Mouse (Mus musculus) heart, adult 18-20 months (tissue): ENCODE results near the gene Tuba1b. TPM values are rescaled to one million over a fixed set of nuclear protein-coding genes. Genes with fewer than 3 reads are reported as not detected.
A peak's percentile ranks its signal among the peaks of the same experiment; 100 is the strongest.
"Not testable (repeated sequence)": the region's sequence is repeated elsewhere in the genome, so short reads cannot be mapped to it uniquely, and the experiment has no call there.

Experiments used
- DNase-seq, 2 experiments: peaks; one replicate each; pipeline ENCODE4 v3.0.0; 2021 to 2022; ENCODE audit warnings: mixed read lengths in 1 of 2
- total RNA-seq, 2 experiments: library from RNA; stranded (reverse); gene quantifications; 2 replicates each; pipeline ENCODE4 v1.2.3; 2021

Tuba1b gene
- total RNA-seq, 2 experiments from 2014 or later, result 138 to 153 TPM

DNA sequence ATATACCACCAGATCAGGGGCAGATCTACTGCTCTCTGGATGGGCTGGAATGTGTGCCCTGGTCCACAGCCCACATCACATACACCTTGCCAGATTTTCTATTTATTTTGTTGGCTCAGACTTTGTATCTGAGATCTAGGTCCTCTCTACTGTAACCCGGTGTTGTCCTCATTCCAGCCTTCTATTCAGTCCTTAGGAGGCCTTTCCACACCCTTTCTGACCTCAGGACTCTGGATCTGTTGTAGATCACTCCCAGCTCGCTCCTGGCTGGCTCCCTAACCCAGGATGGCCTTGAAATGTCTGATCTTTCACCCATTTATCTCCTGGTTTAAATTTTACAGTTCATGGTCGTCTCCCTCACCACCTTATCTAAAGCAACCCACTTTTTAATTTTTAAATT lies 9.7 kb downstream of the Tuba1b start:
- no peak for DNase-seq

DNA sequence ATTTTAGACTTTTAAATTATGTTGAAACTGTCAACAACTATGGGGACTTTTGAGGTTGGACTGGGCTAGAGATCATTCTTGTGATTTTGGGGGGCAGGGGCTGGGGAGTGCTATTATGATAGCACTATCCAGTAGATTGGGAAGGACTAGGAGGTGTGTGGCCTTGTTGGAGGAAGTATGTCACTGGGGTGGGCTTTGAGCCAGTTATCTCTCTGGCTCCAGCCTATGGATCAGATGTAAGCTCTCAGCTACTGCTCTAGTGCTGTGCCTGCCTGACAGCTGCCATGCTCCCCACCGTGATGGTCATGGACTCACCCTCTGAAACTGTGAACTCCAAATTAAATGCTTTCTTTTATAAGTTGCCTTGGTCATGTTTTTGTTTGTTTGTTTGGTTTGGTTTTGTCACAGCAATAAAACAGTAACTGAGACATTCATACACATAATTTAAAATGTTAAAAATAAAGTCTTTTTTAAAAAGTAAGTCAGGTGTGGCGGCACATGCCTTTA lies 11.3 kb downstream of the Tuba1b start:
- no peak for DNase-seq

DNA sequence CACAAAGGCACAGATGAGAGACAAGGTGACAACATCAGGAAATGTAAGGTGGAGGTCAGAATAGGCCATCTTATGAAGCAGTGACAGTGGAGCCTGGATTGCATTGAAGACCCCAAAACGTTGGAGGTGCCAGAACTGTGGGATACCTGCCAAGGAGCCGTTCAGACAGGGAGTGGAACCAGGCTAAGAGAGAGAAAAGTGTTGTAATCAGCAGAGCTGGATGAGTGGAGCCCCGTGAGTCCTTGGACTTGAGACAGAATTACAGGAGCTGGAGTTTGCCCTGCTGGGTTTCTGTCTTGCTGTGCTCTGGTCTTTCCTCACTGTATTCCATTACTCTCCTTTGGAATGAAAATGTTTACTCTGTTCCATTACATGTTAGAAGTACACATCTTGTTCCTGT lies 11.8 kb downstream of the Tuba1b start:
- DNase-seq, result no peak

DNA sequence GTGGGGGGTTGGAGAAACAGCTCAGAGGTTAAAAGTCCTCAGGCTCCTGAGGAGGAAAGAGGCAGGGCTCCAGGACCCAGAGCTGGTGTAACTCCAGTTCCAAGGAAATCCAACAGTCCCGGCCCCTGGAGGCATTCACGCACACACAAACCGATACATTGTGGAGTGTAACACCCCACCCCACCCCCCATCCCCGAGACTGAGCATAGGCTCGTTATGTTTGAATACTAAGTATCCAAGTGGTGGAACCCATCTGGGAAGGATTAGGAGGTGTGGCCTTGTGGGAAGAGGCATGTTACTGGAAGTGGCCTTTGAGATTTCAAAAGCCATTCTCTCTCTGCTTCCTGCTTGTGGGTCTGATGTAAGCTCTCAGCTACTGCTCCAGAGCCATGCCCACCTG lies 12.9 kb downstream of the Tuba1b start:
- DNase-seq, result no peak

DNA sequence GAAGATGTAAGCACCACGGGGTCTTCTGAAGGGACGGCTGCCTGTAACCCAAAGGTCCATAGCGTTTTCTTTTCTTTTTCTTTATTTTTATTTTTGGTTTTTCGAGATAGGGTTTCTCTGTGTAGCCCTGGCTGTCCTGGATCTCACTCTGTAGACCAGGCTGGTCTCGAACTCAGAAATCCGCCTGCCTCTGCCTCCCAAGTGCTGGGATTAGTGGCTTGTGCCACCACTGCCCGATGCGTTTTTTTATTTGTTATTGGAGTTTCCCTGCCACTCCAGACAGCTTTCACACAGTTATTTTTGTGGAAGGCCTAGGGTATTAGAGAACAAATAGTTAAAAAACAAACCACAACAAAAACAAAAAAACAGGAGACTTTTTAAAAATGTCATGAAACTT lies 15.9 kb downstream of the Tuba1b start:
- not testable (repeated sequence) for DNase-seq

DNA sequence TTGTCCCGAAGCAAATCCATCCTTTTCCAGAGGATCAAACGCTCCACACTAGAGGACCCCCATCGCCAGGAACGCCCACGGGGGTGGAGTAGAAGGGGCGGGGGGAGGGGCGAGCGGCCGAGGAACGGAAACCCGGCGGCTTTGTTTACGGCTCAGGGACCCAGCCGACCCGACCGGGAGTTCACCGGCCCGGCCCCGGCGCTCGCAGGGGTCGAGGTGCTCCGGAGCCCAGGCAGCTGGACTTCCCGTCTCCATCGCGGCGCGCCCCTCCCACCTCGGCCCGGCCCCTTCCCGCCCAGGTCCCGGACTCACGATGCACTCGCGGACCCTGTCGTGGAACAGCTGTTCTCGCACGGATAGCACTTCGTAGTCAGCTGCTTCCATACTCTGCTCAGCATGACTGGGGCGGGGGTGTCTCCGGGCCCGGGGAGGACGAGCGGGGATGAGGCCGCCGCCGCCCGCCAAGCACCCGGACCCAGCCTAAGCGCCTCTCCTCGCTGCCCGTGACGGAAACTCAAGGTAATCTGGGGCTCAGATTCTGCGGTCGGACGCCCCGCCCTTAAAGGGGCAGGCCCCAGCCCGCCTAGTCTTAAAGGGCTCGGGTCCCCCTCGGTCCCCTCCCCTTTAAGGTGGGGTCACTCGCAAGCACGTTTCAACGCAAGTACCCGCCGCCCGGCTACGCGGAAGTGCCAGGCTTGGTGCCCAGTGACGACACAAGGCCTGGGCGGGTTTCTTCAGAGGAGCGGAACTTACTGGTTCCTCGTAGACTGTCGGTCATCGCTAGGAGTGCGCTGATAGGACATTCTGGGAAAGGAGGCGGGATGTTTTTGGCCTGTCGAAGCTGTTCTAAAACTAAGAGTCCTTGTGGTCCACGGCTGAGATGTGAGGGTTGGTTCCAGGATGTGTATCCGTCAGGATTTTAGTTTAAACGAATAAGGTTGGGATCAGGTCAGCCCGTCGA lies 16.5 kb downstream of the Tuba1b start, which contains the start of gene Lmbr1l:
Lmbr1l (minus strand) TSS at position 694 of the 961 bp plus-strand sequence.
- DNase-seq, result peak; percentile 99 to 100

DNA sequence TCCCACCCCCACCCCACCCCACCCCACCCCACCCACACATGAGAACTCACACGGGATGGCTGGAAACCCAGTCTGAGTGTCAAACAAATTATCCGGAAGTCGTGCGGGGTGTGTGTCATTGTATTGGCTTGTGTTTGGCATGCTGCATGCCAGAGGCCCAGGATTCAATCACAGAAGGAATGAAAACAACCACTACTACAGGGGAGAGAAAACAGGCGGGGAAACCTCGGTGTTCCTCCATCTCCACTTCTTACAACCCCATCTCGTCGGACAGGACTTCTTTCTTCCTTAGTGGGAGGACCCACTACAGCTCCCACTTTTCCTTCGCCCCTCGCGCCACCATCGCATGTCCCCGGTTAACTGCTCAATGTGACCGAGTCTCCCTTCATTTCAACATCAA lies 17.3 kb downstream of the Tuba1b start:
- peak in 1 of 2 experiments; percentile 39 for DNase-seq

DNA sequence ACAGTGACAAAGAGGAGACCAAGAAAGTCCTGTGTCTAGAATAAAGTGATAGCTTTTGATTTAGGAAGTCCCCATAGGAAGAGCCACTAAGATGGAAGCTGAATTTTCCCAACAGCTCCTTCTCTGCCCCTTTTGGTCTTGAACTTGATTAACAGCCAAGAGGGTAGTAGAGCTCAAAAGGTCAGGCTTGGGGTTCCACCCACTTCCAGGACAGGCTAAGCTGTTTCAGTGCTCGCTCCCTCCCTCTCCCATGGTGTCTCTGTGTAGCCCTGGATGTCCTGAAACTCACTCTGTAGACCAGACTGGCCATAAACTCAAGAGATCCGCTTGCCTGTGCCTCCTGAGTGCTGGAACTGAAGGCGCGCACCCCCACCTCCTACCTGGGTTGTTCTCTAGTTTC lies 18.3 kb downstream of the Tuba1b start:
- no peak for DNase-seq

DNA sequence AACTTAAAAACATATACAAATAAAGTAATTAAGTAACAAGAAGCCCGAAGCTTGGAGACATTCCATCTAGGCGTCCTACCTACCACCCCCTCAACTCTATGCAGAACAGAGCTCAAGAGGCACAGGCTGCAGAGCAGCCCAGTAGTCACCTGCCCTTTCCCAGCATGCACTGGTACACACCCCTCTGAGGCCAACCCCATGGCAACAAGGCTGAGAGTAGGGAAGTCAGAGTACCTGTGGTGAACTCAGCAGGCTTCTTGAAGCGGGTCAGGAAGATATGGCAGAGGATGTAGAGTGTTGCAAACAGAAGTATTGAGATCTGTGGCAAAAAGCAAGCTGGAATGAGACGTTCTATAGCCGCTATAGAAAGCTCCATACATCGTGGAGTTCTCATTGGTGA lies 19.5 kb downstream of the Tuba1b start:
- no peak for DNase-seq

DNA sequence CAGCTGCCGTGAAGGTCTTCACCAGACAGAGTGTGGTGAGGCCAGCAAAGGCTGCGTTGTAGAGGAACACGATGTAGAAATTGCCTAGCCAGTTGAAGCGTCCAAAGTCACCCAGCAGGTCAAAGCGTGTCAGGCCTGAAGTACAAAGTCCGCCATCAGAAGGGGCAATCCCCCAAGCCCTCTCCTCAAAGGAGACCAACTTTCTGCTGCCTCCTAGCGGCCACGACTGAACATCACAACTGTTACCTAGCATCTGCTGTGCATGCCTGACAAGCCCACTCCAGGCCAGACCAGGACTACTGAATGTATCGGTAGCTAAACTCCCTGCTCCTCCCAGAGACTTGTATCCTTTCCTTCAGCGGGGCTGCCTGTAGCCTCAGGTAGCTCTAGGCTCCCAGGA lies 29.7 kb downstream of the Tuba1b start:
- peak in 1 of 2 experiments; percentile 57 for DNase-seq

DNA sequence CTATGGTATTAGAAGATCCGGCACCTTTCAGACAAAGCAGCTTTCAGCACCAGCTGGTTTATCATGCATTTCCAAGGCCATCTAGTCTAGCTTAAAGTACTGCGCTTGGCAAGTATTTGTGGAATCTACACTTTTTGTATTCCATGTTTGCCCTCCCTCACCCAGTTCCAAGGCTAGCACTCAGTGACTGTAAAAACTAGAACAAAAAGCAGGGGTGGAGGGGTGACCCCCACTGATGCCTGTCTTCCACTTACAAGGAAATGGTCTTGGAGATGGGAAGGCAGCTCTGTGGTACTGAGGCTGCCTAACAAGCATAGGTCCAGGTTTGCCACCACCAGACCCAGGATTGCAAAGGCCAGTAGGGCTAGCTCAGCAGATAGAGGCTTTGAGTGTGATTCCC lies 31.8 kb downstream of the Tuba1b start:
- DNase-seq, result no peak

DNA sequence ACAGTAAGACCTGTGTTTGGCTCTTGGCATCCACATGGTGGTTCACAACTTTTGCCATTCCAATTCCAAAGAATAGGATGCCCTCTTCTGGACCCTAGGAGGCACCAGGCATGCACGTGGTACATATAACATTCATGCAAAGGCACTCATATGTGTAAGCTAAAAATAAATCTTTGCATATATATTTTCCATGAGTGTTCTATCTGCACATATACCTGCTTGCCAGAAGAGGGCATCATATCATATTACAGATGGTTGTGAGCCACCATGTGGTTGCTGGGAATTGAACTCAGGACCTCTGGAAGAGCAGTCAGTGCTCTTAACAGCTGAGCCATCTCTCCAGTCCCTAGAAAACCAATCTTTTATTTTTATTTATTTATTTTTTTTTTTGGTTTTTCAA lies 32.8 kb downstream of the Tuba1b start:
- no peak for DNase-seq

DNA sequence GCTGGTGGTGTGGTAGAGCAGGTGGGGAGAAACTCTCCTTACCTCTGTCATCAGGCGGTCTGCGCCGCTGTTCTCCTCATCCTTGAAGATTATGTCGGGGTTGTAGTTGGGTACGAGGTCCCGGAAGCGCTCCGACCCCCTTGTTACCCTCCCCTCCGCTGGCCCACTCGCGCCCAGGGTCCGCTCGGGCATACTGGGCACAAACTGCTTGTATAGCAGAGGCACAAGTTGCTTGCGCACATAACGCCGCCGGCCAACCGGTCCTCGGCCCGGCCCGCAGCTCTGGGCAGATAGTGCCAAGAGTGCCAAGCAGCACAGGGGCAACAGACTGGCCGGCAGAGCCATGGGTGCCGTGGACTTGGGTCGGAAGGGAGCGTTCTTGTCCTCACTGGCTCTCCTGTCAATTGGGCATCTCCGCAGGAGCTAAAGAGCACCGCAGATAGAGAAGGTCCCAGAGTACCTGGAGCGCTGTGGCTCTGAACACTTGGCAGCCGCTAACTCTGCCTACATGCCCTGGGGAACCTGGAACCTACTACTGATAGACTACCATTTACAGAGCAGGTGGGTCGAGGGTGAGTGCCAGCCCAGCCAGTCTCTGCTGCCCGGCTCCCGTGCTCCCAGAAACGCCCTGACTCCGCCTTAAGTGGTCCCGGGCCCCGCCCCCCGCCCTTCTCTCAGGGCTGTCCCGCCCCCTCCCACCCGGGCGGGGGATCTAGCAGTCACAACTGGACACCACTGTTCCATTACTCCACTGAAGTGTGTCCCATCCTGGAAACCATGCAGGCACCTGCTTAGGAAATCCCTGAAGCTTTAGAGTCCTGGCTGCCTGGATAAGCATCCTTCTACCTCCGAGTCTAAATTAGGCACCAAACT lies 36.2 kb downstream of the Tuba1b start, which contains the start of gene Dhh:
Dhh (minus strand) TSS at position 613 of the 873 bp plus-strand sequence.
- DNase-seq, result peak; percentile 21 to 31

DNA sequence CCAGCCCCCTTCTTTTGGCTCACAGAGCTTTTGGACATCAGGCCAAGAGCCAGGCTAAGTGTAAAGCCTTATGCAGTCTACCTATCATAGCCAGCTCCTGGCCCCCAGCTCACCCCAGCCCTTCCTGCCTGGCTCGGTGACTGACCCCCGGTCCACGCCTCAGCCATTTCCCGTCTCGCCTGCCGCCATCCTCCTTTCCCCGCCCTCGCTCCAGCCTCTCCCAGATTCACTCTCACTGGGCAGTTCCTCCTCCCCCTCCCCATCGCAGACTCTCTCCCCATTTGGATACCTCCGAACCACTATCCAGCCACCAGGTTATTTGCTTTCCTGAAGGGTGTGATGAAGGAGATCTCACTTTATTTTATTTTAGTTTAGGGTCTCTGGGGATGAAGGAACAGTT lies 36.9 kb downstream of the Tuba1b start:
- DNase-seq, result peak; percentile 47 to 77

DNA sequence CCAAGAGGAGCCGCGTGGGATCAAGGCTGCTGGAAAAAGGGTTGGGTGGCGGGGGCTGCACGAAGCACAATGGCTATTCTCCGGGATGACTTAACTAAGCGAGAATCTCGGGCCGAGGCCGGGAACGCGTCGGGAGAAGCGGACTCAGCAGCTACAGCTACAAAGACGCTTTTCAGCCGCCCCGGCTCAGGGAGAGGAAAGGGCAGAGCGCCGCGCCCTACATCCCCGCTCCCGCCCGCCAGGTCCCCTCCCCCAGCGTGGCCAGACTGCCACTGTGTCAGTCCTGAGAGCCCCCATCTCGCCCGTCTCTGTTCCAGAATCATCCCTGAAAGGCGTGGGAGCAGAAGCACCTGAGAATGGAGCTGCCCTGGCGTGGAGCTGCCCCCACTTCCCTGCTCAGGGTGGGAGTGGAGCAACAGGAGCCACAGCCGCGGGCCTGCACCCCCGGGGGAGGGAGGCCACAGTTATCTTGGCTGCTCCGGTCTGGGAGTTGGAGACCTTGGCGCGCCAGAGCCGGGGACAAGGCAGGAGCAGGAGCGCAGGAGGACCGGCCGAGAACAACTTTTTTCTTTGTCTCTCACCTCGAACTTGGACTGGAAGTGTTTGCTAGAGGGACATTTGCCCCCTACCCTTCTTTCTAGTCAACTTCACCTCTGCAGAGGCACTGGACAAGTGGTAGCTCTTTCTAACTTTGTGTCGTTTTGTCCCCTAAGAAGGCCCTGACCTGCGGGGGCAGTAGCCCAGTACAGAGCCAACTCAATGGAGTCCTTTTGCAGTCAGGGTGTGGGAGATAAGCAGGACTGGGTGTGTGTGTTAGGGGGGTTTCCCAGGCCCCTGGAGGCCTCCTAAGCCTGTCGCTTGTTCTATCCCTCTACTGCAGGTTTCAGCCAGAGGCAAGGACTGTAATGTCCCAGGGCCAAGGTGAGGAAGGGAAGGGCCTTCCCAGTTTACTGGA lies 38.5 kb downstream of the Tuba1b start:
- DNase-seq, result peak; percentile 48 to 54

DNA sequence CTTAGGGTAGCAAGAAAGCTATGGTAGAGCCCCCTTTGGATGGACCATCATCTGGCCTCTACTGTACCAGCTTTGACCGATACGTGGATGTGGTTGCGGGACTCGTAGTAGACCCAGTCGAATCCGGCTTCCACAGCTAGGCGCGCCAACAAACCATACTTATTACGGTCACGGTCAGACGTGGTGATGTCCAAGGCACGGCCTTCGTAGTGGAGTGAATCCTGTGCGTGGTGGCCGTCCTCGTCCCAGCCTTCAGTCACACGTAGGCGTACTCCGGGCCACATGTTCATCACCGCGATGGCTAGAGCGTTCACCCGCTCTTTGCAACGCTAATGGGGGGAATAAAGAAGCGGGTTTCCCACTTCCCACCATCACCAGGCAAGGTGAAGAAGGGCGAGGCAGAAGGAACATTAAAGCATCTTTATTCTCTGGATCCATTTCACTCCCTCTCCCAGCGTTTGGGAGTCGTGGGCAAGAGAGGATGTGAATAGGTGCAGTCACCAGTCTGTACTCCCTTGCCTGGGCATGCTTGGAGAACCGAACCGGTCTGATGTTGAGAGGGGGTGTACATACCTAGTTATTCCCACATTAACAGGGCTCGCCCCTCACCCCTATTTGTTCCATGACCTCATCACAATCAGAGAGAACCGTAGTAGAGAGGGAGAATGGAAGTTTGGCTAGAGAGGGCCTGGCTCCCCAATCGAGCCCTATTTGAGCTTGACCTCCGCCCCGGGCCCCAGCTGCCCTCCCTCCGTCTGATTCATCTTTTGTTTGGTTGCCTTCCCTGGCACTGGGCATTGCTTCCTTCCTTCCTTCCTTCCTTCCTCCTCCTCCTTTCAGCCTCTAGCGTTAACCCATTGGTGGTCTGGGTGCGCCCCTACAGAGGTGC lies 39.4 kb downstream of the Tuba1b start:
- DNase-seq, result peak; percentile 16 to 23

DNA sequence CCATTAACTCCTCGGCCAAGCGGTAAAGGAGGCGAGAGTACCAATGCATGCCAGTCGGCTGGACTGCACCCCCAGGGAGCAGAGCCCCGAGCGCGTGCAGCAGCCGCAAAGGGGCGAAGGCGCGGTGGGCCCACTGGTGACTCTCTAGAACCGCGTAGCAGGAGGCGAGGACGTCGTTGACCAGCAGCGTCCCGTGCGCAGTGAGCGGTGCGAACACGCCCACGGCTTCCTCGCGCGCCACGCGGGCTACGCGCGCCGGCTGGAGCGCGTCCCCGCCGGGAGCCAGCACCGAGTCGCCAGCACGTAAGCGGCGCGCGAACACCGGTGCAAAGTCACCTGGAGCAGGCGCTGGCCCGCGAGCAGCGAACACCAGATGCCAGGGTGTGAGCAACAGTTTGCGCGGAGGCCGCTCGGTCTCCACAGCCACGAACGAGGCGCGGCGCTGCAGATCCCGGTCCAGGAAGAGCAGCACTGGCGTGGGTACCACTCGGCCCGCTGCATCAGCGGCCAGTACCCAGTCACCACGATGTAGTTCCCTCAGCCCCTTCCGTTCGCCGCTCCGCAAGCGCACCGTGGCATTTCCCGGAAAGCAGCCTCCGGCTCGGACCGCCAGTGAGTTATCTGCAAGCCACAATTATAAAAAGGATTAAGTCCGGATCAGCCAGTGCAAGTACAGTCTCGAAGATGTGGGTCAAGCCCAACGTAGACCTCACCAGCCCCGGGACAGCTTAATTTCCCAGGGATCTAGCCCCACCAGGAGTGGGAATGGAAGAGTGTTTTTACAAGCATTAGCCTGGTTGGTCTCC lies 40.2 kb downstream of the Tuba1b start, which contains the start of gene Rhebl1:
Rhebl1 (minus strand) TSS at position 601 of the 806 bp plus-strand sequence.
- peak; percentile 54 to 59 for DNase-seq

DNA sequence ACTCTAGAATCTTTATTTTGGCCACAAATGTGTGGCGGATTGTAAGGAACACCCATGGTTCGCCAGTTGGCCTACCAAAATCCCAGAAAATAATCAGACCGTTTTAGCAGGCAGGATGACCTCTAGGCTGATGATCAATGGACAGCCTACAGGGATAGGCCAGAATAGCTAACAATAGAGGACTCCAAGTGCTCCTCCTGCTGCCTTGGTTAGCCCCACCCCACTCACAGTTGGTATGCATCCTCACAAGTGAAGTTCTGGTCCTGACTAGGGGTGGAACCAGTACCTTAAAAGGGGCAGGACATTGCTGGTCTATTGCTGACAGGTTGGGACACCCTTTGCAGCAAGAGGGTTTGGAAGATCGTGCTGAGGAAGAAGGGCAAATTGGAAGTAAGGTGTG lies 41.3 kb downstream of the Tuba1b start:
- DNase-seq, result no peak

DNA sequence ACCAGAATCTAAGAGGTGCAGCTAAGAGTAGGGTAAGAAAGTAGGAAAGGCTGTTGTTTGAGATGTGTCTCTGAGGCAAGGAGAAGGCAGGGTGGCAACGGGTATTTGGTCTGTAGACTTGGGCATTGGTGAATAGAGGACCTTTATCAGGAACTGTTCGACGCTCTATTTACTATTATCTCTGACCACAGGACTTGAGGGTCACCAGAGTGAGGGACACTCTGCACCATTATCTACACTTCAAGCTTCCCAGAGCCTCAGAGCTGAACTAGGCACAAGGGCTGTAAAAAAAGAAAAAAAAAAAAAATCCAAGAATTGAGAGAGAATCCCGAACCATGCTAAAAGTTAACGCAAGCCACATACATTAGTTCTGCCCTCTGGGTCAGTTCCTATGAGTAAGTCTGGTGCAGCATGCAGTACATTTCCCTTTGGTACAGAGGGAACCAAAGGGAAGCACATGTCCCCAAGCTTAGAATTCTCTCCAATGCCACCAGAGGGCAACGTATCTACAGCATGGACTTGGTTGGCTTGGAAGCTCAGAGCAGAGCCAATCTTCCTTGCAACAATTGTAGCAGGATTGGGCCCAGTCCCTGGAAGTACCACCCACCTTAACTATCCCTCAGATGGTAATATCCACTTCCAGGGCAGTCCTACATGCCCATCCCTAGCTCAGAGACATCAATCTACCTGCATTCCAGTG lies 42.3 kb downstream of the Tuba1b start:
- peak; percentile 76 to 83 for DNase-seq
